10 mouse cellular contexts compared by ENCODE assay signal in the genomic region with DNA sequence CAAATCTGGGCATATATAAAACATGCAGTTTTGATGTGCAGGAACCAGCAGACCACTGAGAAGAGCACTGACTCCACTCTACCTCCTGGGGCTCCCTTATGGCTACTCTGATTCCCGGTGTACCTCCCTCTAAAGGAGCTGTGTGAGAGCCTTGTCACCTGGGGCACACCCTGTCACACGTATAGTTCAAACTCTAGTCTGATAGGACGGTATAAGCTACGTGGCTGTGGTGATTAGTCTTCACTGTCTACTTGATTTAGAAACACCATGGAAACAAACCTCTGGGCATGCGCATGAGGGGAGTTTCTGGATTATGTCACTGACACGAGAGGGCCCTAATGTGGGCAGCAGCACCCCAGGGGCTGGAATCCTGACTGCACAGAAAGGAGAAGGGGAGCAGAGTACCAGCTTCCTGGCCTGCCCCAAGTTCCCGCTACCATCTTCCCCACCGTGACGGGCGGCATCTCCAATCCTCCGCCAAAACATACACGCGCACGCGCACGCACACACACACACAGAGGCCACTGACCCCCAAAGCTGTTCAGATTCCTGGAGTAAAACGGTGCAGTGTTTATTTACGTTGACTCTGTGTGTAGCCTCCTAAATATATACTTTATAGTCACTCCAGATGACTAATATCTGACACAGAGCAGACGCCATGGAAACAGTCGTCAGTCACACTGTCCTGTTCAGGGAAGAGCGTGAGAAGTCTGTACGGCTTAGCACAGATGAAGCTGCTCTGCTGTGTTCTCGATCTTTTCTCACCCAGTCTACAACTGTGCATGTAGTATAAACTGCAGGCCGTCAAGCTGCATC. TPM values are rescaled to one million over a fixed set of nuclear protein-coding genes. Genes with fewer than 3 reads are reported as not detected.
A peak's percentile ranks its signal among the peaks of the same experiment; 100 is the strongest.
DNase-seq lines count a peak whose midpoint lies in the region; ATAC-seq and TF ChIP-seq lines count a peak whose summit lies in the region.
"Had no signal": no experiment of that assay in that cellular context is flagged by ENCODE, and none has a peak within 500 bp of the region (broad histone marks: within the 10 kb centered on the region; RNA-seq: fewer than 3 reads in every experiment).

No protein-coding gene starts in this region.

- no peaks in the 10 kb centered on the region for H3K4me1 ChIP-seq in forebrain, postnatal 0 days (ENCODE audit: insufficient read depth)
- peaks cover 22% of the 10 kb centered on the region; the same call in 1 of the 2 replicates for H3K4me1 ChIP-seq in forebrain, embryonic 12.5 days
- H3K4me1 ChIP-seq in kidney, embryonic 16.5 days (ENCODE audit: insufficient read depth, low read length): peaks cover 43% of the 10 kb centered on the region
- H3K4me1 ChIP-seq in limb, embryonic 15.5 days: peaks cover 57% of the 10 kb centered on the region
- H3K4me1 ChIP-seq in midbrain, postnatal 0 days (ENCODE audit: insufficient read depth, low read length): no peaks in the 10 kb centered on the region
- H3K4me1 ChIP-seq: liver, embryonic 13.5 days had no signal

- H3K36me3 ChIP-seq in forebrain, postnatal 0 days (ENCODE audit: insufficient read depth): no peaks in the 10 kb centered on the region
- H3K36me3 ChIP-seq in forebrain, embryonic 12.5 days (replicated peaks): no peaks in the 10 kb centered on the region
- H3K36me3 ChIP-seq in kidney, embryonic 16.5 days (ENCODE audit: insufficient read depth, low read length): no peaks in the 10 kb centered on the region
- no peaks in the 10 kb centered on the region for H3K36me3 ChIP-seq in limb, embryonic 15.5 days
- no peaks in the 10 kb centered on the region for H3K36me3 ChIP-seq in midbrain, postnatal 0 days (ENCODE audit: insufficient read depth, low read length)
- H3K36me3 ChIP-seq: liver, embryonic 13.5 days had no signal

- peak; percentile 24 for DNase-seq in forebrain, postnatal 0 days
- DNase-seq in kidney, adult 18-20 months: no peak
- DNase-seq in brain, embryonic 14.5 days (ENCODE audit: low read depth): peak; percentile 53
- DNase-seq in retina, embryonic 14.5 days (ENCODE audit: low spot score): no peak
- DNase-seq in midbrain, postnatal 0 days (ENCODE audit: low spot score): no peak
- DNase-seq: liver, embryonic 13.5 days had no signal

- ATAC-seq in forebrain, postnatal 0 days: peak; percentile 69
- ATAC-seq in forebrain, embryonic 12.5 days (ENCODE audit: low FRiP score): no peak
- peak; percentile 33; the same call in 1 of the 2 replicates for ATAC-seq in kidney, embryonic 16.5 days (ENCODE audit: low FRiP score, low TSS enrichment)
- ATAC-seq in limb, embryonic 15.5 days (ENCODE audit: insufficient number of reproducible peaks, low FRiP score, low TSS enrichment, low read depth): no peak
- ATAC-seq in midbrain, postnatal 0 days (ENCODE audit: low FRiP score): no peak

- H3K9me3 ChIP-seq in forebrain, postnatal 0 days (ENCODE audit: low read length): no peaks in the 10 kb centered on the region
- no peaks in the 10 kb centered on the region for H3K9me3 ChIP-seq in forebrain, embryonic 12.5 days
- no peaks in the 10 kb centered on the region for H3K9me3 ChIP-seq in kidney, embryonic 16.5 days (ENCODE audit: low read length)
- H3K9me3 ChIP-seq in limb, embryonic 15.5 days: no peaks in the 10 kb centered on the region
- H3K9me3 ChIP-seq in midbrain, postnatal 0 days (ENCODE audit: low read length): no peaks in the 10 kb centered on the region
- H3K9me3 ChIP-seq: liver, embryonic 13.5 days had no signal

- H3K4me2 ChIP-seq in forebrain, postnatal 0 days (ENCODE audit: low read depth): no peak overlapping the region
- no peak overlapping the region for H3K4me2 ChIP-seq in forebrain, embryonic 12.5 days
- peak overlapping the region; percentile 21; the same call in 1 of the 2 replicates for H3K4me2 ChIP-seq in kidney, embryonic 16.5 days (replicated peaks; ENCODE audit: low read depth, low read length)
- no peak overlapping the region for H3K4me2 ChIP-seq in limb, embryonic 15.5 days
- no peak overlapping the region for H3K4me2 ChIP-seq in midbrain, postnatal 0 days (ENCODE audit: low read depth, low read length, poor library complexity, severe bottlenecking)
- H3K4me2 ChIP-seq: liver, embryonic 13.5 days had no signal

- no peak overlapping the region for H3K9ac ChIP-seq in forebrain, postnatal 0 days
- H3K9ac ChIP-seq in forebrain, embryonic 12.5 days: no peak overlapping the region
- no peak overlapping the region for H3K9ac ChIP-seq in kidney, embryonic 16.5 days (replicated peaks; ENCODE audit: low read length)
- H3K9ac ChIP-seq in limb, embryonic 15.5 days: no peak overlapping the region
- no peak overlapping the region for H3K9ac ChIP-seq in midbrain, postnatal 0 days (replicated peaks; ENCODE audit: low read length, poor library complexity, severe bottlenecking)
- H3K9ac ChIP-seq: liver, embryonic 13.5 days had no signal

- no peak for TF ChIP-seq CTCF in forebrain, postnatal 0 days (IDR thresholded peaks at IDR 0.05; ENCODE audit: low read depth)
- no peak for TF ChIP-seq CTCF in brain, embryonic 14.5 days (IDR thresholded peaks at IDR 0.05; ENCODE audit: borderline replicate concordance, extremely low read depth, insufficient read depth, insufficient read length)
- TF ChIP-seq CTCF in midbrain, postnatal 0 days (IDR thresholded peaks at IDR 0.05): no peak

- no peak for TF ChIP-seq POLR2A in brain, embryonic 14.5 days (IDR thresholded peaks at IDR 0.05; ENCODE audit: borderline replicate concordance, extremely low read depth, insufficient read depth, insufficient read length, poor library complexity, severe bottlenecking)

- H3K27ac ChIP-seq in forebrain, postnatal 0 days (ENCODE audit: low read depth, low read length): no peak overlapping the region
- H3K27ac ChIP-seq in forebrain, embryonic 12.5 days: no peak overlapping the region
- H3K27ac ChIP-seq in kidney, embryonic 16.5 days (ENCODE audit: low read length): 0 out of 2 replicates have a peak overlapping the region, but pooled peaks have one; percentile 6
- H3K27ac ChIP-seq in limb, embryonic 15.5 days: 0 out of 2 replicates have a peak overlapping the region, but pooled peaks have one; percentile 4
- H3K27ac ChIP-seq in midbrain, postnatal 0 days (ENCODE audit: low read depth, low read length): no peak overlapping the region
- H3K27ac ChIP-seq: liver, embryonic 13.5 days had no signal

- no peak overlapping the region for H3K4me3 ChIP-seq in forebrain, postnatal 0 days (ENCODE audit: low read depth, low read length)
- no peak overlapping the region for H3K4me3 ChIP-seq in forebrain, embryonic 12.5 days (replicated peaks)
- H3K4me3 ChIP-seq in kidney, embryonic 16.5 days (ENCODE audit: low read length): no peak overlapping the region
- H3K4me3 ChIP-seq in limb, embryonic 15.5 days: no peak overlapping the region
- no peak overlapping the region for H3K4me3 ChIP-seq in midbrain, postnatal 0 days (ENCODE audit: low read depth, low read length)
- H3K4me3 ChIP-seq: liver, embryonic 13.5 days had no signal

- 74% methylated on average over 24 of the region's 24 CpGs for WGBS in forebrain, postnatal 0 days
- WGBS in forebrain, embryonic 12.5 days: 80% methylated on average over 24 of the region's 24 CpGs
- WGBS in kidney, embryonic 16.5 days: 63% methylated on average over 24 of the region's 24 CpGs
- 59% methylated on average over 24 of the region's 24 CpGs for WGBS in limb, embryonic 15.5 days
- 72% methylated on average over 24 of the region's 24 CpGs for WGBS in midbrain, postnatal 0 days

- no peaks in the 10 kb centered on the region for H3K27me3 ChIP-seq in forebrain, postnatal 0 days (ENCODE audit: insufficient read depth, low read length)
- H3K27me3 ChIP-seq in forebrain, embryonic 12.5 days: no peaks in the 10 kb centered on the region
- no peaks in the 10 kb centered on the region for H3K27me3 ChIP-seq in kidney, embryonic 16.5 days (ENCODE audit: insufficient read depth, low read length)
- no peaks in the 10 kb centered on the region for H3K27me3 ChIP-seq in limb, embryonic 15.5 days
- H3K27me3 ChIP-seq in midbrain, postnatal 0 days (ENCODE audit: insufficient read depth, low read length): no peaks in the 10 kb centered on the region
- H3K27me3 ChIP-seq: liver, embryonic 13.5 days had no signal

RNA-seq across cellular contexts. Expression of gene Ror2, which starts 37.1 kb away (rescaled TPM):
- total RNA-seq in forebrain, postnatal 0 days (2014; rRNA removed): 2.5 and 5.3 TPM in 2 replicates
- 1.8 and 2.4 TPM in 2 replicates for polyA plus RNA-seq in forebrain, postnatal 0 days (2015; fragmentation: Nextera tagmentation; extraction: Ambion mirVana)
- polyA plus RNA-seq in forebrain, embryonic 12.5 days (2016; fragmentation: Nextera tagmentation; extraction: Ambion mirVana): 13.9 and 18.5 TPM in 2 replicates
- polyA plus RNA-seq in kidney, embryonic 16.5 days (2015; fragmentation: Nextera tagmentation; extraction: Ambion mirVana): 9.9 and 10.4 TPM in 2 replicates
- 6.4 and 7.4 TPM in 2 replicates for polyA plus RNA-seq in brain, embryonic 14.5 days (2012; rRNA removed)
- 17.4 and 21.7 TPM in 2 replicates for polyA plus RNA-seq in limb, embryonic 15.5 days (2015; fragmentation: Nextera tagmentation; extraction: Ambion mirVana)
- 5.2 and 5.8 TPM in 2 replicates for total RNA-seq in midbrain, postnatal 0 days (2014; rRNA removed)
- 2.0 TPM in 2 replicates for polyA plus RNA-seq in midbrain, postnatal 0 days (2015; fragmentation: Nextera tagmentation; extraction: Ambion mirVana)
- total RNA-seq: monocyte, adult 5-6 weeks had no signal

Comparison
In these comparisons a context has a peak if more than half of its experiments do, and no peak if none do; other contexts are left out.
1. ATAC-seq: peak in forebrain, postnatal 0 days (single experiment) and kidney, embryonic 16.5 days (single experiment); none in forebrain, embryonic 12.5 days (single experiment), limb, embryonic 15.5 days (single experiment) and midbrain, postnatal 0 days (single experiment).
2. DNase-seq: peak in forebrain, postnatal 0 days (single experiment) and brain, embryonic 14.5 days (single experiment); none in kidney, adult 18-20 months (single experiment), retina, embryonic 14.5 days (single experiment) and midbrain, postnatal 0 days (single experiment).
3. H3K27ac ChIP-seq: peak in kidney, embryonic 16.5 days (single experiment) and limb, embryonic 15.5 days (single experiment); none in forebrain, postnatal 0 days (single experiment), forebrain, embryonic 12.5 days (single experiment) and midbrain, postnatal 0 days (single experiment).